Mouse (Mus musculus) cerebellum, adult 2 months (tissue): Measurements from ENCODE around the gene Npas1.

ENCODE experiments used
- CTCF ChIP-seq: fragments of 200-500 bp; IDR thresholded peaks from 2 replicates; pipeline ENCODE4 v1.5.1; 2011; ENCODE audit warnings: low read depth, mild to moderate bottlenecking, control low read depth, low read length, moderate library complexity, borderline replicate concordance; ENCODE audit not compliant: insufficient read depth
- POLR2A ChIP-seq: fragments of 200-500 bp; IDR thresholded peaks from 2 replicates; pipeline ENCODE4 v1.6.1; 2011; ENCODE audit warnings: low read length, control low read depth, borderline replicate concordance; ENCODE audit not compliant: insufficient read depth

GRCm38 (mm10) chr7:16468115-16468514, 9.4 kb downstream of the Npas1 start:
- TF ChIP-seq CTCF (no peak), POLR2A (no peak)
